Mouse (Mus musculus) kidney, embryonic 14.5 days (tissue): Measurements from ENCODE around the gene Slc35b3. TPM values are rescaled to one million over a fixed set of nuclear protein-coding genes. Genes with fewer than 3 reads are reported as not detected.

Source experiments
- ATAC-seq: fragments of 200-750 bp; cut with Nextera tagmentation; 2 replicates; pipeline ENCODE4 v1.8.0; 2017; ENCODE audit warnings: moderate number of reproducible peaks, mild to moderate bottlenecking, moderate TSS enrichment, moderate library complexity; ENCODE audit not compliant: low FRiP score, low TSS enrichment
- H3K27ac ChIP-seq: fragments of 300-500 bp; sonication (generic); 2 replicates; pipeline ENCODE4 v1.5.1; 2014; ENCODE audit warnings: low read depth, mild to moderate bottlenecking, low read length, moderate library complexity, mixed read lengths
- H3K27me3 ChIP-seq: fragments of 300-500 bp; sonication (generic); 2 replicates; pipeline ENCODE4 v1.6.1; 2014; ENCODE audit warnings: mild to moderate bottlenecking, low read length; ENCODE audit not compliant: control insufficient read depth, insufficient read depth
- H3K36me3 ChIP-seq: fragments of 300-500 bp; sonication (generic); 2 replicates; pipeline ENCODE4 v1.6.1; 2014; ENCODE audit warnings: low read length, mixed read lengths; ENCODE audit not compliant: control insufficient read depth, insufficient read depth
- H3K4me1 ChIP-seq: fragments of 300-500 bp; sonication (generic); 2 replicates; pipeline ENCODE4 v1.6.1; 2014; ENCODE audit warnings: low read length, mixed read lengths; ENCODE audit not compliant: control insufficient read depth, insufficient read depth
- H3K4me2 ChIP-seq: fragments of 300-500 bp; sonication (generic); replicated peaks from 2 replicates; pipeline ENCODE4 v1.6.1; 2014; ENCODE audit warnings: low read depth, mild to moderate bottlenecking, low read length
- H3K4me3 ChIP-seq: fragments of 300-500 bp; sonication (generic); 2 replicates; pipeline ENCODE4 v1.5.1; 2014; ENCODE audit warnings: mild to moderate bottlenecking, low read length
- H3K9ac ChIP-seq: fragments of 300-500 bp; sonication (generic); 2 replicates; pipeline ENCODE4 v1.6.1; 2014; ENCODE audit warnings: low read depth, mild to moderate bottlenecking, low read length, moderate library complexity
- H3K9me3 ChIP-seq: fragments of 300-500 bp; sonication (generic); 2 replicates; pipeline ENCODE4 v1.6.1; 2016; ENCODE audit warnings: low read length; ENCODE audit not compliant: control insufficient read depth
- WGBS: fragments of 180-500 bp; shearing (Covaris S2); extraction: QIAGEN DNeasy Blood & Tissue Kit; methylation state at CpG from one replicate; pipeline ENCODE4 v1.1.7; 2014; 5-methylcytosine and 5-hydroxymethylcytosine counted together
- polyA plus RNA-seq: library from polyadenylated mRNA; unstranded; fragments of >200 nt; fragmentation: Nextera tagmentation; extraction: Ambion mirVana; gene quantifications from 2 replicates; pipeline ENCODE4 v1.2.1, GENCODE M21; 2014

Gene Slc35b3
- polyA plus RNA-seq, 1 experiment from 2014 or later, result 50.4 TPM

DNA sequence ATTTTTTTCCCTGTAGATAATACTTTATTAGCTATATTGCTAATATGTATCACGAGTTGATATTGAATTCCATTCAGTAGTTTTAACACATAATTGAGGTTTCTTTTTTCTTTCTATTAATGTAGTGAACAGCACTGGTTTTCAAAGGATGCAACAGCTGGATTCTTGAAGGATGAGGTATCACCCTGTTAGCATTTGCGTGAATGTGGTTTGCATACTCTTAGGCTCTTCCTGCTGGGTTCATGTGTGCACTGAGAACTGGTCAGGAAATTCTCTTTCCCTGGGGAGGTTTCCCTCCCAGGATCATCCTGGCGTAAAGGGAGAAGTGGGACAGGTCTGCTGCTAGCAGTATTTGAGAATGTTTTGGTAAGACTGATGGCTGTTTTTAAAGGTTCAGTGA, 38.0 kb downstream of the Slc35b3 start:
- no peak overlapping the region for H3K4me2 ChIP-seq
- 45% methylated on average over 3 of the region's 3 CpGs for WGBS

DNA sequence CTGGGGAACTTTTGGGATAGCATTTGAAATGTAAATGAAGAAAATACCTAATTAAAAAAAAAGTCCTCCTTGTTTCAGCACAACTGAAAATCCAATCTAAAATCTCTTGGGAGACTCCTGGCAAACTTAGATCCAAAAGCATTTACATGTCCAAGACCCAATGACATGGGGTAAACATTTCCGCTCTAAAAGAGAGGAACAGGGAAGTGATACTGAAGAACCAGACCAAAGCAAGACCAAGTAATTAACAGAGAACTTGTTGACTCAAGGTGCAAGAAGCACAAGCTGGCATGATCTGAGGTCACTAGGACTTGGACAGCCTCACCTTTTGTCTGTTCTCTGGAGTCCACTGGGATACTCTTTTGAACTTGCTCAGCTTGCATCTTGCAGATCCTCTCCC, 39.4 kb downstream of the Slc35b3 start:
- Histone ChIP-seq H3K4me3 (no peak overlapping the region), H3K4me2 (no peak overlapping the region), H3K4me1 (no peaks in the 10 kb centered on the region), H3K27ac (no peak overlapping the region), H3K27me3 (no peaks in the 10 kb centered on the region), H3K9me3 (no peaks in the 10 kb centered on the region), H3K9ac (no peak overlapping the region), H3K36me3 (no peaks in the 10 kb centered on the region)
- ATAC-seq, result no peak
- 92% methylated on average over 1 of the region's 1 CpGs for WGBS

More for the DNA sequence above, 38.0 kb downstream of the Slc35b3 start:
- Histone ChIP-seq H3K36me3 (no peaks in the 10 kb centered on the region), H3K4me1 (no peaks in the 10 kb centered on the region), H3K4me3 (no peak overlapping the region), H3K27ac (no peak overlapping the region), H3K9ac (no peak overlapping the region), H3K9me3 (no peaks in the 10 kb centered on the region), H3K27me3 (no peaks in the 10 kb centered on the region)
- no peak for ATAC-seq

DNA sequence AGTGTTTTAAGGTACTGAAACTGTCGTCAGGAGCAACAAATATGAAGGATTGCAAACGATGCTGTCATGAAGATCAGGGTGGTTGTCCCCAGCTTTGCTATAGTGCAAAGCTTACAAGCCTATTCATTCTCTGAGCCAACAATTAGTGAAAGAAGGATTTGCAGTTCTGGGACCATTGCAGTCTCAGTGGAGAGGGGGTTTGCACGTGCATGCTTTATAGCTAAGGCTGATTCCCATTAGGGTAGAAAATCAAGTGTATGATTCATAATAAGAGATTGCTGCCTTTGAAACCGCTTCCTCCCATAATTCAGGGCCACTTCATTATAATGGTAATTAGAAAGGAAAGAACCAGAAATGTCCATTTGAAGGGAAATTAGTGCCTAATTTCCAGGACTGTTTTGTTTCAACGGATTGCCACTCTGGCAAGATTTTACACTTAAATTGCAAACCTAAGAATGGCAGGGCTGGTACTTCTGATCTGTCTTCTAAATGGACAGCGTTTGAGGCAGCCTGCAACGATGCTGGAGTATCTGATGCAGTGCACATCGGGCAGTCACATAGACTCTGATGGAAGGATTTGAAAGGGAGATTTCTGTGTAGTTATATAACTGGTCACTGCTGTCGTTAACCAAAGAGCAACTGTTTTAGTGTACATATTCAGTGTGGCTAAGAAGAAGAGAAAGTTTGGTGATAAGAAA, 42.3 kb downstream of the Slc35b3 start:
- H3K9ac ChIP-seq, result no peak overlapping the region
- H3K4me2 ChIP-seq, result no peak overlapping the region
- no peaks in the 10 kb centered on the region for H3K27me3 ChIP-seq
- H3K4me1 ChIP-seq, result no peaks in the 10 kb centered on the region
- no peak overlapping the region for H3K27ac ChIP-seq
- H3K36me3 ChIP-seq, result no peaks in the 10 kb centered on the region
- no peak overlapping the region for H3K4me3 ChIP-seq
- no peak for ATAC-seq
- no peaks in the 10 kb centered on the region for H3K9me3 ChIP-seq
- WGBS, result 75% methylated on average over 9 of the region's 9 CpGs

DNA sequence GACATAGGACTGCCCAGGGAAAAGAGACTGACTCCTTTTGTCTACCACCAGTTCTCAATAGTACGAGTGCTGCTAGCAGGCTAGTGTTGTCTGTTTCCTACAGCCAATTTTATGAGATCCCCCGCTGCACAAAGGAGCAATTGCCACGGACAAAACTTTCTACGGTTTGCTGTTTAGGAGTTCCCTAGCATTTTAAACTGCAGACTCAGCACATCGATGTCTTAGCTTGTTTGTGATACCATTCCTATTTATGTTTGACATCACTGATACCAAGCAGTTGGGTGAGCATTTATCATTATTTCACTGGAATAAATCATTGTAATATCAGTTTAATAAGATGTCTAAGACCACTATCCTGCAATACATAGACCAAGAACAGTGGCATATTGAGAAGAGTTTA, 43.1 kb downstream of the Slc35b3 start:
- H3K36me3 ChIP-seq, result no peaks in the 10 kb centered on the region
- H3K27me3 ChIP-seq, result no peaks in the 10 kb centered on the region
- no peak overlapping the region for H3K4me3 ChIP-seq
- H3K9ac ChIP-seq, result no peak overlapping the region
- no peaks in the 10 kb centered on the region for H3K9me3 ChIP-seq
- WGBS, result 74% methylated on average over 5 of the region's 5 CpGs
- H3K4me2 ChIP-seq, result no peak overlapping the region
- H3K4me1 ChIP-seq, result no peaks in the 10 kb centered on the region
- no peak overlapping the region for H3K27ac ChIP-seq
- no peak for ATAC-seq

DNA sequence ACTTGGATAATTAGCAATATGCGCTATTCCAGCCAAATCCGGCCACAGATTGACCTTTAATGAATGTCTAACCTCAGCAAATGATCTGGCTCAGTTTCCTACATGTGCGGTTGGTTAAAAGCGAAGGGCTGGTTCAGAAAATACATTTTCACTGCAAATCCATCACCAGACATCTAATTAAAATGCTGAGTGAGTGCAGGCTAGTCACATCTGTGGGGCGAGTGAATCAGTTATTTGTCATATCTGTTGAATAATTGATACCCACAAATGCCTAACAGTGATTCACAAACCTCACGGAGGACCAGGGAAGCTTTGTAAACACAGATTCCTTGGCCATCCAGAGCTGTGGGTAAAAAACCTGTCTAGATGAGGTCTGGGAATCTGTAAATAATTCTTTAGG, 45.9 kb downstream of the Slc35b3 start:
- no peak for ATAC-seq
- 90% methylated on average over 6 of the region's 6 CpGs for whole genome bisulfite sequencing
- Histone ChIP-seq H3K9me3 (no peaks in the 10 kb centered on the region), H3K36me3 (no peaks in the 10 kb centered on the region), H3K27me3 (no peaks in the 10 kb centered on the region), H3K4me2 (no peak overlapping the region), H3K4me3 (no peak overlapping the region), H3K9ac (no peak overlapping the region), H3K4me1 (no peaks in the 10 kb centered on the region; the same call in 1 of the 2 replicates), H3K27ac (no peak overlapping the region)

DNA sequence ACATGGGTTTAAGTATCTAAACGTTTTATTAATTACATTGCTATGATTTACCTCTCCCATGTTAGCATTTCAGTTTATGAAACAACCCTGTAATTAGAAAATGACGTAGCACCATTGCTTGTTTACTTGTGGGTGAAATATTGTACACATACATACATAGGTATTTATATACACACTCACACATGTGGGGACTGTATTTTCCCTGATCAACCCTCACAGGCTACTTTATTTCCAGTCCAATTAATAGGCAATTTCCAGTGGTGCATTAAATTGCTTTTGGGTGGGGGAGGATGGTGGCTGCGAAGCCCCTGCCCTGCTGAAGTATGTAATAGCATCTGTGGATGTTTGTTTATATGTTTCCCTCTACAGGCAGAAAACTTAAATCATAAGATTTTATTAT, 68.3 kb downstream of the Slc35b3 start:
- no peak for ATAC-seq
- WGBS, result 63% methylated on average over 3 of the region's 3 CpGs
- no peak overlapping the region for H3K27ac ChIP-seq
- no peaks in the 10 kb centered on the region for H3K9me3 ChIP-seq
- H3K4me3 ChIP-seq, result no peak overlapping the region
- H3K27me3 ChIP-seq, result no peaks in the 10 kb centered on the region
- no peaks in the 10 kb centered on the region for H3K36me3 ChIP-seq
- no peaks in the 10 kb centered on the region for H3K4me1 ChIP-seq
- H3K9ac ChIP-seq, result no peak overlapping the region
- H3K4me2 ChIP-seq, result no peak overlapping the region
